Mouse (Mus musculus) kidney, embryonic 15.5 days (tissue): ENCODE results near the gene Creld2. TPM values are rescaled to one million over a fixed set of nuclear protein-coding genes. Genes with fewer than 3 reads are reported as not detected.

Experiments
- ATAC-seq: fragments of 200-750 bp; cut with Nextera tagmentation; replicated peaks from 2 replicates; pipeline ENCODE4 v1.8.0; 2017; ENCODE audit warnings: moderate TSS enrichment; ENCODE audit not compliant: low FRiP score
- H3K27ac ChIP-seq: fragments of 300-500 bp; sonication (generic); 2 replicates; pipeline ENCODE4 v1.5.1; 2015; ENCODE audit warnings: mild to moderate bottlenecking, inconsistent platforms
- H3K27me3 ChIP-seq: fragments of 300-500 bp; sonication (generic); 2 replicates; pipeline ENCODE4 v1.6.1; 2015; ENCODE audit warnings: inconsistent platforms
- H3K36me3 ChIP-seq: fragments of 300-500 bp; sonication (generic); 2 replicates; pipeline ENCODE4 v1.6.1; 2015; ENCODE audit warnings: inconsistent platforms
- H3K4me1 ChIP-seq: fragments of 300-500 bp; sonication (generic); 2 replicates; pipeline ENCODE4 v1.6.1; 2015; ENCODE audit warnings: inconsistent platforms
- H3K4me2 ChIP-seq: fragments of 300-500 bp; sonication (generic); 2 replicates; pipeline ENCODE4 v1.6.1; 2015; ENCODE audit warnings: moderate library complexity, mild to moderate bottlenecking, inconsistent platforms
- H3K4me3 ChIP-seq: fragments of 300-500 bp; sonication (generic); replicated peaks from 2 replicates; pipeline ENCODE4 v1.5.1; 2015; ENCODE audit warnings: mild to moderate bottlenecking, inconsistent platforms
- H3K9ac ChIP-seq: fragments of 300-500 bp; sonication (generic); 2 replicates; pipeline ENCODE4 v1.6.1; 2015; ENCODE audit warnings: mild to moderate bottlenecking, inconsistent platforms
- H3K9me3 ChIP-seq: fragments of 300-500 bp; sonication (generic); replicated peaks from 2 replicates; pipeline ENCODE4 v1.6.1; 2016; ENCODE audit warnings: inconsistent platforms
- WGBS: fragments of 180-500 bp; shearing (Covaris S2); methylation state at CpG from one replicate; pipeline ENCODE4 v1.1.7; 2015; ENCODE audit warnings: mixed read lengths; 5-methylcytosine and 5-hydroxymethylcytosine counted together
- polyA plus RNA-seq: library from polyadenylated mRNA; unstranded; fragments of >200 nt; fragmentation: Nextera tagmentation; extraction: Ambion mirVana; gene quantifications from 2 replicates; pipeline ENCODE4 v1.2.1, GENCODE M21; 2015

The Creld2 gene
- polyA plus RNA-seq, 1 experiment from 2014 or later, result 104 TPM

- WGBS, result 73% methylated on average over 4 of the region's 4 CpGs
- Histone ChIP-seq H3K27ac (peak overlapping the region; percentile 81), H3K4me1 (peaks cover 53% of the 10 kb centered on the region), H3K27me3 (no peaks in the 10 kb centered on the region), H3K4me2 (no peak overlapping the region), H3K36me3 (peaks cover 28% of the 10 kb centered on the region), H3K9me3 (no peaks in the 10 kb centered on the region), H3K9ac (no peak overlapping the region), H3K4me3 (no peak overlapping the region)
- ATAC-seq, result no peak
These were observed 46.6 kb downstream of the Creld2 start for GRCm38 (mm10) chr15:88865888-88866695.

- H3K4me2 ChIP-seq, result peak overlapping the region; percentile 13; the same call in 1 of the 2 replicates
- 0 out of 2 replicates have a peak overlapping the region, but pooled peaks have one; percentile 6 for H3K9ac ChIP-seq
- peaks cover 28% of the 10 kb centered on the region for H3K36me3 ChIP-seq
- no peak for ATAC-seq
- H3K4me1 ChIP-seq, result peaks cover 47% of the 10 kb centered on the region
- H3K27me3 ChIP-seq, result no peaks in the 10 kb centered on the region
- peak overlapping the region; percentile 81 for H3K27ac ChIP-seq
- H3K4me3 ChIP-seq, result no peak overlapping the region
- H3K9me3 ChIP-seq, result no peaks in the 10 kb centered on the region
- WGBS, result 53% methylated on average over 7 of the region's 7 CpGs
These were observed 47.5 kb downstream of the Creld2 start for GRCm38 (mm10) chr15:88866934-88867356.

- peak overlapping the region; percentile 81 for H3K27ac ChIP-seq
- peak overlapping the region; percentile 13; the same call in 1 of the 2 replicates for H3K4me2 ChIP-seq
- H3K36me3 ChIP-seq, result peaks cover 28% of the 10 kb centered on the region
- no peak overlapping the region for H3K4me3 ChIP-seq
- no peak overlapping the region for H3K9ac ChIP-seq
- no peak for ATAC-seq
- no peaks in the 10 kb centered on the region for H3K27me3 ChIP-seq
- H3K4me1 ChIP-seq, result peaks cover 47% of the 10 kb centered on the region
- H3K9me3 ChIP-seq, result no peaks in the 10 kb centered on the region
- 27% methylated on average over 5 of the region's 5 CpGs for WGBS
These were observed 48.0 kb downstream of the Creld2 start for GRCm38 (mm10) chr15:88867368-88868023.

GRCm38 (mm10) chr15:88868024-88868742 is 48.7 kb downstream of the Creld2 start:
- peaks cover 47% of the 10 kb centered on the region for H3K4me1 ChIP-seq
- H3K27me3 ChIP-seq, result no peaks in the 10 kb centered on the region
- no peaks in the 10 kb centered on the region for H3K9me3 ChIP-seq
- no peak overlapping the region for H3K4me3 ChIP-seq
- H3K27ac ChIP-seq, result peak overlapping the region; percentile 81
- WGBS, result 69% methylated on average over 6 of the region's 6 CpGs
- H3K9ac ChIP-seq, result no peak overlapping the region
- ATAC-seq, result no peak
- H3K36me3 ChIP-seq, result peaks cover 28% of the 10 kb centered on the region
- H3K4me2 ChIP-seq, result no peak overlapping the region; the same call in 1 of the 2 replicates

GRCm38 (mm10) chr15:88870418-88871185 is 51.2 kb downstream of the Creld2 start:
- H3K27ac ChIP-seq, result no peak overlapping the region
- no peak overlapping the region for H3K9ac ChIP-seq
- no peak overlapping the region for H3K4me2 ChIP-seq
- H3K4me1 ChIP-seq, result peaks cover 30% of the 10 kb centered on the region
- 64% methylated on average over 5 of the region's 5 CpGs for WGBS
- ATAC-seq, result no peak
- H3K36me3 ChIP-seq, result peaks cover 13% of the 10 kb centered on the region
- no peak overlapping the region for H3K4me3 ChIP-seq
- no peaks in the 10 kb centered on the region for H3K27me3 ChIP-seq
- H3K9me3 ChIP-seq, result no peaks in the 10 kb centered on the region

GRCm38 (mm10) chr15:88874061-88874460 is 54.6 kb downstream of the Creld2 start:
- no peaks in the 10 kb centered on the region for H3K27me3 ChIP-seq
- H3K9ac ChIP-seq, result no peak overlapping the region
- H3K36me3 ChIP-seq, result no peaks in the 10 kb centered on the region
- H3K4me2 ChIP-seq, result no peak overlapping the region
- WGBS, result 84% methylated on average over 3 of the region's 3 CpGs
- no peaks in the 10 kb centered on the region for H3K9me3 ChIP-seq
- ATAC-seq, result no peak
- H3K4me1 ChIP-seq, result peaks cover 11% of the 10 kb centered on the region; the same call in 1 of the 2 replicates
- H3K4me3 ChIP-seq, result no peak overlapping the region
- H3K27ac ChIP-seq, result no peak overlapping the region

GRCm38 (mm10) chr15:88874477-88874876 is 55.0 kb downstream of the Creld2 start:
- H3K4me3 ChIP-seq, result no peak overlapping the region
- H3K4me1 ChIP-seq, result peaks cover 11% of the 10 kb centered on the region; the same call in 1 of the 2 replicates
- no peaks in the 10 kb centered on the region for H3K9me3 ChIP-seq
- no peaks in the 10 kb centered on the region for H3K27me3 ChIP-seq
- H3K9ac ChIP-seq, result no peak overlapping the region
- WGBS, result 82% methylated on average over 6 of the region's 6 CpGs
- H3K27ac ChIP-seq, result no peak overlapping the region
- no peak for ATAC-seq
- H3K36me3 ChIP-seq, result no peaks in the 10 kb centered on the region
- H3K4me2 ChIP-seq, result no peak overlapping the region

- ATAC-seq, result peak; percentile 85
- no peak overlapping the region for H3K4me3 ChIP-seq
- no peaks in the 10 kb centered on the region for H3K9me3 ChIP-seq
- WGBS, result 26% methylated on average over 10 of the region's 10 CpGs
- 0 out of 2 replicates have a peak overlapping the region, but pooled peaks have one; percentile 4 for H3K9ac ChIP-seq
- no peaks in the 10 kb centered on the region for H3K36me3 ChIP-seq
- peaks cover 11% of the 10 kb centered on the region; the same call in 1 of the 2 replicates for H3K4me1 ChIP-seq
- no peaks in the 10 kb centered on the region for H3K27me3 ChIP-seq
- H3K27ac ChIP-seq, result no peak overlapping the region
- H3K4me2 ChIP-seq, result peak overlapping the region; percentile 47
These were observed 56.2 kb downstream of the Creld2 start for GRCm38 (mm10) chr15:88875625-88876081.

Other genes with a start within 250 kb of the Creld2 start
- gene Zdhhc25, start 219.3 kb upstream of the Creld2 start, polyA plus RNA-seq, result not detected in 2 replicates
- gene Brd1, start 85.4 kb upstream of the Creld2 start, polyA plus RNA-seq, result 20.4 and 21.1 TPM in 2 replicates
- gene Zbed4, start 68.0 kb upstream of the Creld2 start, polyA plus RNA-seq, result 19.6 and 21.2 TPM in 2 replicates
- gene Alg12, start 328 bp upstream of the Creld2 start, polyA plus RNA-seq, result 12.2 and 14.3 TPM in 2 replicates
- 50.4 and 54.6 TPM in 2 replicates for gene Pim3, start 42.5 kb downstream of the Creld2 start, polyA plus RNA-seq
- gene Ttll8, start 134.8 kb downstream of the Creld2 start, polyA plus RNA-seq, result not detected in 2 replicates
- gene Mlc1, start 159.4 kb downstream of the Creld2 start, polyA plus RNA-seq, result not detected in 2 replicates
- 0.05 and 0.14 TPM in 2 replicates for gene Mov10l1, start 163.3 kb downstream of the Creld2 start, polyA plus RNA-seq
- 0.05 and 0.12 TPM in 2 replicates for gene Panx2, start 240.1 kb downstream of the Creld2 start, polyA plus RNA-seq